Mouse (Mus musculus) left cerebral cortex, adult 8-10 months (tissue): ENCODE data around the gene Apoc4. TPM values are rescaled to one million over a fixed set of nuclear protein-coding genes. Genes with fewer than 3 reads are reported as not detected.

Experiments
- DNase-seq, 2 experiments: peaks; one replicate each; pipeline ENCODE4 v3.0.0; 2022; ENCODE audit warnings: low spot score in 2 of 2
- total RNA-seq, 4 experiments: library from RNA; stranded (reverse); gene quantifications; 2 replicates each; pipeline ENCODE4 v1.2.4; 2022

The Apoc4 gene
- total RNA-seq, 4 experiments from 2014 or later: 0.81 TPM; not detected in 3

DNA sequence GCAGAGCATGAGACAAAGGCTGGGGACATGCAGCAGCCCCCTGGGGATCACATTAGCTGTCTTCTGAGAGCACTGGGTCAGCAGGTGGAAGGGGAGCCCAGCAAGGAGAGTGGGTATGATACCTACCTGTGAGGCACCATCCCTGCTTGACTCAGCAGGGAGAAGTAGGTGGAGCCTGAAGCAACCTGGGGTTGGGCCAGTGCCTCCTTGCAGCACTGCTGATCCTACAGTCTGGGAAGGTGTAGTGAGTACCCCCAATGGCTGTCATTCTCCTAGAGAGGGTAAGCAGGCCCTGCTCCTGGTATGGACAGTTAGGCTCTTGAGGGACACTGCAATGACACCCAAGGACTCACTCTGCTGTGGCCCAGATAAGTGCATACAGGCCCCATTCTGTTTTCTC lies 49.0 kb downstream of the Apoc4 start:
- DNase-seq: no peak

DNA sequence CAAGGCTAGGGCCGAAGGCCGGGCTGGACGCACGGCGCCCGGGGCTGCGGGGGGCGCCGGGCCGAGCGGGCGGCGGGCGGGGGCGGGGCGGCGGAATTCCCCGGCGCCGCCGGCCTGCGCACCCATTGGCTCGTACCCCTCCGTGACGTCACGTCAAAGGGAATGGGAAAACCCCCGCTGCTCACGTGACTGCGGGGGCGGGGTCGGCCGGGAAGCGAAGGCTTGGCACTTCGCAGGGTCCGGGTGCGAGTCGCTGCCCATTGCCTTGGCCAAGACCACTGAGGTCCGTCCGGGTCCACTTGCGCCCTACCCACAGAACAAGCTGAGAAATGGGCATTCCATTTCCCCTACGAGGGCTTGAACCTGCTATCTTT lies 51.9 kb downstream of the Apoc4 start, which contains the start of gene Relb:
Gene Relb (minus strand): TSS at position 78 of the 374 bp plus-strand sequence.
- peak; percentile 78 to 81 for DNase-seq

DNA sequence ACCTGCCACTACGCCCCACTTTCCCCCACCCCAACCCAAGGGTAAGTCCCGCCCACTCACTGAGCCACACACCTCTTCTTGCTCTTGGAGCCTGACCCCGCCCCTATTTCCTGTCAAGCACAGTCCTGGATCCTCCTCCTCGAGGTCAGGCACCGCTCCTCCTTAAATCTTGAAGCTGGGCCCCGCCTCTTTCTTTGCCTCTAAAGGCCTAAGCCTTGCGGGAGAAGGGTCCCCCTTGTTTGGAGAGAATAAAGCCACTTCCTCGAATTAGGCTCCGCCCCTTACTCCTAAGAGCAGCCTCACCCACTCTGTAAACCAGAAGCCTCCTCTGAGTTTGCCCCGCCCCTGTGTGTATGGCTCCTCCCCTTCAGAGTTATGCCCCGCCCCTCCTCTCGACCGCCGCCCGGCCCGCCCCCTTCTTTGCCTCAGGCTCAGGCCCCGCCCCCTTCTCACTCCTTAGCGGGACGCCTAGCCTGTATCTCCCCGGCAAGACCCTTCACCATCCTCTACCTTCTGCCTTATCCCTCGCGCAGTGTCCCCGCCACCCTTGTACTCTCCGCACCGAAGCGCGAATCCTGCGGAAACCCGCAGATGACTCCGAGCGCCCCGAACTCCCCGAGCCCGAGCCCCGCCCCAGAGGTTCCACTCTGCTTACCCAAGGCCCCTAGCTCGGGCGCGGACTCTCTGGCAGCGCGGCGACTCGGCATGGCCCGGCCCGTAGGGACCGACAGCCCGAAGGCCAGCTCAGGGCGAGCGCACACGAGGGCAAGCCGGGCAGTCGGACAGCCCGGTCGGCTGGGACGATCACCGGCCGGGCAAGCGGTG lies 52.5 kb downstream of the Apoc4 start:
- peak; percentile 81 to 90 for DNase-seq

DNA sequence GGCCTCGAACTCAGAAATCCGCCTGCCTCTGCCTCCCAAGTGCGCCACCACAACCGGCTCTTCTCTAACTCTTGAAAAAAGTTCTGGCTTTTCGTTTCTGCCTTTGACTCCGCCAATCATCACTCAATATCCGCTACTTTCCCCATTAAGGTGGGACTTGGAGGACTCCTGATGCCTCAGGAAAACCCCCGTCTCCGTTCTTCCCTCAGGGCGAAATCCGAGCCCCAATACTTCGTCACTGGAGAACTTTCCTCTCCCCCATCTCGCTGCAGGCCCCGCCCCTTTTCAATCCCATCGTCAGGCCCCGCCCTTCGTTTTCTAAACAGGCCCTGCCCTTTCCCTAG lies 53.1 kb downstream of the Apoc4 start:
- no peak for DNase-seq

Other genes starting within 250 kb of the Apoc4 start
- 10 to 100 TPM; 70.4 to 80.3 (median 76.2) TPM for gene Mark4, start 222.7 kb downstream of the Apoc4 start, total RNA-seq
- gene Exoc3l2, start 218.1 kb downstream of the Apoc4 start, total RNA-seq: 1 to 10 TPM in 1 of 4 experiments, under 1 TPM in 3; 0.59 to 1.1 (median 0.79) TPM
- gene Bloc1s3, start 173.1 kb downstream of the Apoc4 start, total RNA-seq: 1 to 10 TPM; 6.5 to 7.7 (median 7.1) TPM
- gene Trappc6a, start 173.1 kb downstream of the Apoc4 start, total RNA-seq: 10 to 100 TPM; 19.0 to 25.5 (median 23.5) TPM
- 1 to 10 TPM in 2 of 4 experiments, under 1 TPM in 2; 0.83 to 1.7 (median 1.1) TPM for gene Nkpd1, start 163.6 kb downstream of the Apoc4 start, total RNA-seq
- gene Ppp1r37, start 118.4 kb downstream of the Apoc4 start, total RNA-seq: 100 to 1,000 TPM; 118 to 134 (median 124) TPM
- gene Zfp296, start 104.2 kb downstream of the Apoc4 start, total RNA-seq: 1 to 10 TPM; 1.6 to 1.9 (median 1.8) TPM
- gene Gemin7, start 103.9 kb downstream of the Apoc4 start, total RNA-seq: 10 to 100 TPM; 44.2 to 59.5 (median 51.3) TPM
- 10 to 100 TPM; 74.8 to 89.4 (median 84.1) TPM for gene Clasrp, start 77.0 kb downstream of the Apoc4 start, total RNA-seq
- gene Relb, start 52.0 kb downstream of the Apoc4 start, total RNA-seq: 1 to 10 TPM; 5.6 to 7.2 (median 6.4) TPM
- 100 to 1,000 TPM; 145 to 171 (median 154) TPM for gene Clptm1, start 16.4 kb downstream of the Apoc4 start, total RNA-seq
- gene Apoc2, start 3.5 kb downstream of the Apoc4 start, total RNA-seq: not detected
- not detected for gene Gm44805, start 56 bp downstream of the Apoc4 start, total RNA-seq
- 1 to 10 TPM; 3.4 to 6.2 (median 4.7) TPM for gene Apoc1, start 11.2 kb upstream of the Apoc4 start, total RNA-seq
- 1,000 to 10,000 TPM; 1,704 to 2,821 (median 2,131) TPM for gene Apoe, start 17.7 kb upstream of the Apoc4 start, total RNA-seq
- 100 to 1,000 TPM; 109 to 112 (median 111) TPM for gene Tomm40, start 34.0 kb upstream of the Apoc4 start, total RNA-seq
- gene Nectin2, start 69.0 kb upstream of the Apoc4 start, total RNA-seq: 1 to 10 TPM; 6.5 to 8.0 (median 7.4) TPM
- 10 to 100 TPM; 15.8 to 18.7 (median 17.1) TPM for gene Bcam, start 89.5 kb upstream of the Apoc4 start, total RNA-seq
- gene Cblc, start 115.3 kb upstream of the Apoc4 start, total RNA-seq: not detected
- gene Bcl3, start 141.3 kb upstream of the Apoc4 start, total RNA-seq: 1 to 10 TPM in 2 of 4 experiments, under 1 TPM in 1, not detected in 1; 0.57 to 6.4 (median 2.9) TPM
- gene Gm19345, start 170.5 kb upstream of the Apoc4 start, total RNA-seq: 1 to 10 TPM; 1.4 to 2.5 (median 2.0) TPM
- gene Ceacam16, start 179.8 kb upstream of the Apoc4 start, total RNA-seq: not detected
- not detected for gene Ceacam19, start 206.5 kb upstream of the Apoc4 start, total RNA-seq
- 10 to 100 TPM in 2 of 4 experiments, 1 to 10 TPM in 2; 7.0 to 12.4 (median 10.5) TPM for gene Pvr, start 239.7 kb upstream of the Apoc4 start, total RNA-seq